Mouse (Mus musculus) thymus, adult 2 months (tissue): Measurements from ENCODE around the gene Ahnak. TPM values are rescaled to one million over a fixed set of nuclear protein-coding genes. Genes with fewer than 3 reads are reported as not detected.

Source experiments
- DNase-seq: peaks from one replicate; pipeline ENCODE4 v3.0.0; 2021
- H3K27ac ChIP-seq: fragments of 200-500 bp; 2 replicates; pipeline ENCODE4 v1.5.1; 2012; ENCODE audit warnings: low read length, control low read depth; ENCODE audit not compliant: control insufficient read depth, insufficient read depth
- H3K27me3 ChIP-seq: fragments of 200-500 bp; 2 replicates; pipeline ENCODE4 v1.6.1; 2012; ENCODE audit warnings: mild to moderate bottlenecking, low read length, moderate library complexity, mixed read lengths; ENCODE audit not compliant: control insufficient read depth, insufficient read depth
- H3K36me3 ChIP-seq: fragments of 200-500 bp; 2 replicates; pipeline ENCODE4 v1.6.1; 2012; ENCODE audit warnings: mild to moderate bottlenecking, low read length, moderate library complexity; ENCODE audit not compliant: control insufficient read depth, insufficient read depth
- H3K4me1 ChIP-seq: fragments of 200-500 bp; replicated peaks from 2 replicates; pipeline ENCODE4 v1.6.1; 2012; ENCODE audit warnings: low read length; ENCODE audit not compliant: control insufficient read depth, insufficient read depth
- H3K4me3 ChIP-seq: fragments of 200-500 bp; 2 replicates; pipeline ENCODE4 v1.5.1; 2012; ENCODE audit warnings: mild to moderate bottlenecking, low read length, control low read depth, moderate library complexity; ENCODE audit not compliant: control insufficient read depth, insufficient read depth
- CTCF ChIP-seq: fragments of 200-500 bp; IDR thresholded peaks from 2 replicates; pipeline ENCODE4 v1.5.1; 2012; ENCODE audit warnings: mild to moderate bottlenecking, control low read depth, low read length, moderate library complexity, borderline replicate concordance; ENCODE audit not compliant: control insufficient read depth, poor library complexity, insufficient read depth; ENCODE audit errors: extremely low read depth
- POLR2A ChIP-seq: fragments of 200-500 bp; IDR thresholded peaks from 2 replicates; pipeline ENCODE4 v1.6.1; 2012; ENCODE audit warnings: mild to moderate bottlenecking, low read length, control low read depth, moderate library complexity; ENCODE audit not compliant: control insufficient read depth, poor library complexity, insufficient read depth; ENCODE audit errors: extremely low read depth
- WGBS: fragments of 180-500 bp; shearing (Covaris S2); methylation state at CpG from one replicate; pipeline ENCODE4 v1.1.7; 2018; 5-methylcytosine and 5-hydroxymethylcytosine counted together
- polyA plus RNA-seq: library from polyadenylated mRNA; depleted of rRNA; stranded (reverse); fragments of >200 nt; gene quantifications from 2 replicates; pipeline ENCODE4 v1.2.3, GENCODE M21; 2012

The Ahnak gene
- polyA plus RNA-seq, 1 experiment = 7.9 TPM

GRCm38 (mm10) chr19:9100297-9101061, 111.4 kb downstream of the Ahnak start:
- TF ChIP-seq POLR2A = no peak
- no peak for TF ChIP-seq CTCF
- DNase-seq = no peak
- WGBS = 81% methylated on average over 17 of the region's 17 CpGs
- Histone ChIP-seq H3K4me1 (no peaks in the 10 kb centered on the region), H3K27me3 (no peaks in the 10 kb centered on the region), H3K4me3 (no peak overlapping the region), H3K27ac (no peak overlapping the region), H3K36me3 (no peaks in the 10 kb centered on the region)

- DNase-seq = no peak
- Histone ChIP-seq H3K4me3 (no peak overlapping the region), H3K4me1 (no peaks in the 10 kb centered on the region), H3K27ac (no peak overlapping the region), H3K36me3 (no peaks in the 10 kb centered on the region), H3K27me3 (no peaks in the 10 kb centered on the region)
- TF ChIP-seq POLR2A (no peak), CTCF (no peak)
- 93% methylated on average over 2 of the region's 2 CpGs for WGBS
Measured at GRCm38 (mm10) chr19:9101062-9101457, 112.0 kb downstream of the Ahnak start.

- 15% methylated on average over 4 of the region's 4 CpGs for WGBS
- DNase-seq = no peak
- Histone ChIP-seq H3K27me3 (no peaks in the 10 kb centered on the region), H3K4me1 (peaks cover 5% of the 10 kb centered on the region; the same call in 1 of the 2 replicates), H3K4me3 (no peak overlapping the region), H3K36me3 (no peaks in the 10 kb centered on the region), H3K27ac (no peak overlapping the region)
- TF ChIP-seq POLR2A = no peak
- TF ChIP-seq CTCF = no peak
Measured at GRCm38 (mm10) chr19:9103986-9104385, 114.9 kb downstream of the Ahnak start.

- no peak overlapping the region for H3K27ac ChIP-seq
- H3K4me1 ChIP-seq = peaks cover 5% of the 10 kb centered on the region; the same call in 1 of the 2 replicates
- H3K4me3 ChIP-seq = no peak overlapping the region
- DNase-seq = no peak
- no peaks in the 10 kb centered on the region for H3K27me3 ChIP-seq
- H3K36me3 ChIP-seq = no peaks in the 10 kb centered on the region
- TF ChIP-seq CTCF (no peak), POLR2A (no peak)
- 93% methylated on average over 3 of the region's 3 CpGs for WGBS
Measured at GRCm38 (mm10) chr19:9105101-9105685, 116.1 kb downstream of the Ahnak start.

GRCm38 (mm10) chr19:9106096-9106495, 117.0 kb downstream of the Ahnak start:
- H3K27me3 ChIP-seq = no peaks in the 10 kb centered on the region
- TF ChIP-seq CTCF = no peak
- no peak for TF ChIP-seq POLR2A
- DNase-seq = no peak
- H3K27ac ChIP-seq = no peak overlapping the region
- no peaks in the 10 kb centered on the region for H3K36me3 ChIP-seq
- WGBS = 86% methylated on average over 5 of the region's 5 CpGs
- no peak overlapping the region for H3K4me3 ChIP-seq
- peaks cover 5% of the 10 kb centered on the region; the same call in 1 of the 2 replicates for H3K4me1 ChIP-seq

GRCm38 (mm10) chr19:9106751-9107378, 117.8 kb downstream of the Ahnak start:
- Histone ChIP-seq H3K4me1 (peaks cover 5% of the 10 kb centered on the region; the same call in 1 of the 2 replicates), H3K36me3 (no peaks in the 10 kb centered on the region; the same call in 1 of the 2 replicates), H3K27me3 (no peaks in the 10 kb centered on the region), H3K4me3 (no peak overlapping the region), H3K27ac (no peak overlapping the region)
- 62% methylated on average over 4 of the region's 4 CpGs for WGBS
- TF ChIP-seq POLR2A (no peak), CTCF (no peak)
- no peak for DNase-seq

GRCm38 (mm10) chr19:9107379-9107755, 118.3 kb downstream of the Ahnak start:
- peaks cover 5% of the 10 kb centered on the region; the same call in 1 of the 2 replicates for H3K4me1 ChIP-seq
- H3K36me3 ChIP-seq = peaks cover 5% of the 10 kb centered on the region; the same call in 1 of the 2 replicates
- no peak for DNase-seq
- WGBS = 70% methylated on average over 1 of the region's 1 CpGs
- no peaks in the 10 kb centered on the region for H3K27me3 ChIP-seq
- no peak for TF ChIP-seq POLR2A
- TF ChIP-seq CTCF = no peak
- no peak overlapping the region for H3K4me3 ChIP-seq
- H3K27ac ChIP-seq = no peak overlapping the region
